Mouse (Mus musculus) left cerebral cortex, adult 2 months (tissue): ENCODE data around the gene Tuba1c. TPM values are rescaled to one million over a fixed set of nuclear protein-coding genes. Genes with fewer than 3 reads are reported as not detected.

Experiments used
- DNase-seq, 2 experiments: peaks; one replicate each; pipeline ENCODE4 v3.0.0; 2021 to 2022; ENCODE audit warnings: low spot score in 2 of 2, mixed read lengths in 1 of 2; ENCODE audit errors: extremely low spot score in 1 of 2
- H3K27ac ChIP-seq: fragments of 200-600 bp; 2 replicates; pipeline ENCODE4 v1.8.1; 2022
- H3K4me3 ChIP-seq: fragments of 200-600 bp; 2 replicates; pipeline ENCODE4 v1.8.1; 2022
- CTCF ChIP-seq: fragments of 200-600 bp; IDR thresholded peaks from 2 replicates; pipeline ENCODE4 v1.8.1; 2022; ENCODE audit warnings: antibody characterized with exemption, mild to moderate bottlenecking, moderate library complexity
- intact Hi-C: fragments of 180-260 bp; cut with DNase I; formaldehyde crosslinking; loops from one replicate; pipeline ENCODE4 v1.15.1; 2025
- microRNA-seq, 2 experiments: library from miRNA; unstranded; fragments of <30 nt; microRNA quantifications; one replicate each; pipeline ENCODE4 v1.2.0; 2021
- total RNA-seq, 2 experiments: library from RNA; stranded (reverse); gene quantifications; 2 replicates each; pipeline ENCODE4 v1.2.3; 2021

The Tuba1c gene
- total RNA-seq, 2 experiments from 2014 or later, result 56.1 to 61.4 TPM

DNA sequence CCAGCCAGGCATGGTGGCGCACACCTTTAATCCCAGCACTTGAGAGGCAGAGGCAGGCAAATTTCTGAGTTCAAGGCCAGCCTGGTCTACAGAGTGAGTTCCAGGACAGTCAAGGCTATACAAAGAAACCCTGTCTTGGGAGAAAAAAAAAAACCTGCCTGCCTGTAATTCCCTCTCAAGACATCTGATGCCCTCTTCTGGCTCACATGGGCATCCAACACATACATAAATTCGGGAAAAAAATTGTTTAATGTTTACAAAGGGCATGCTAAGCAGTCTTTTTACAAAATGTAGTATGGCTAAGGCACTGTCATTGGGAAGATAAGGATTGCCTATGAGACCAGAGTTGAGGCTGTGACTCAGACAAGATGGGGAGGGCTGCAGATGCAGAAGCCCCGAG lies 50.1 kb downstream of the Tuba1c start:
- TF ChIP-seq CTCF, result peak; percentile 25
- Histone ChIP-seq H3K27ac (no peak overlapping the region), H3K4me3 (no peak overlapping the region)
- intact Hi-C loops, result loop anchor here (5.0 to 10.0 kb wide), 2 partner anchors 117 to 185 kb away; no protein-coding TSS in a partner anchor
- no peak for DNase-seq

GRCm38 (mm10) chr15:99082322-99082721 lies 52.6 kb downstream of the Tuba1c start:
- intact Hi-C loops, result loop anchor here (5.0 to 10.0 kb wide), 2 partner anchors 115 to 182 kb away; no protein-coding TSS in a partner anchor
- Histone ChIP-seq H3K27ac (no peak overlapping the region), H3K4me3 (no peak overlapping the region)
- TF ChIP-seq CTCF, result no peak
- no peak for DNase-seq

DNA sequence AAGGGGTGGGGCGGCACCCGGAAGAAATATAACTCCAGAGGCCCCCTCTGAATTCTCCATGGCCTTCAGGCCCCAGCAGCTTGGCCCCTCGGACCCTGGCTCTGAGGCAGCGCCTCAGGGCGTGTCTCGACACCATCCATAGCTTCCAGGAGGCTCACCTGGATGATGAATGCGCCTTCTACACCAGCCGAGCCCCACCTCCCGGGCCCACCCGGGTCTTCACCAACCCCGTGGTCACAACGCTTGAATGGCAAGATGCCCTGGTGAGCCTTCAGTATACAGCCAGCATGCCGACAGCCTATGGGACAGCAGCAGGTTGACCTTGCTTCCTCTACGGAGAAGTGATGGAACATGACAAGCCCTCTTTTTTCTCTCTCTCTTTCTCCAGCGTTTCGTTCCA lies 53.1 kb downstream of the Tuba1c start:
- Histone ChIP-seq H3K27ac (no peak overlapping the region), H3K4me3 (no peak overlapping the region)
- TF ChIP-seq CTCF, result no peak
- DNase-seq, result no peak
- intact Hi-C loops, result loop anchor here (5.0 to 10.0 kb wide), 2 partner anchors 114 to 182 kb away; no protein-coding TSS in a partner anchor

DNA sequence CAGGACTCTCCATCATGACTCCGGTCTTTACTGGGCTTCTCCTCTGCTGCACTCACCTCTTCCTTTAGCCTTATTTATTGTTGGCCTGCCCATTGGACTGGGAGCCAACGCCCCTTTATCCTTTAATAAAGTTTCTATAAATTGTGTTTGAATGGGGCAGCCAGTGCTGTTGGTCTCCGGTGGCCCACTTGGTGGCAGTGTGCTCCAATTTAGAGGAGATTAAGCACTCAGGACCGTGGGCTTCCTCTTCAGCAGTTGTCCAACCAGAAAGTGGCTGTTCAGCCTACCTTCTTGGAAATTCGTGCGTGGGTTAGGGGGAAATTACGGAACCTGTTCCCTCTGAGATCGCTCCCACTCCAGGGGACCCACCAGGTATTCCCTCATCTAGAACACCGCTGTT lies 53.6 kb downstream of the Tuba1c start:
- H3K4me3 ChIP-seq, result no peak overlapping the region
- no peak for DNase-seq
- intact Hi-C loops, result loop anchor here (5.0 to 10.0 kb wide), 2 partner anchors 114 to 182 kb away; no protein-coding TSS in a partner anchor
- peak; percentile 74 for TF ChIP-seq CTCF
- no peak overlapping the region for H3K27ac ChIP-seq

- Histone ChIP-seq H3K27ac (no peak overlapping the region), H3K4me3 (no peak overlapping the region)
- no peak for DNase-seq
- intact Hi-C loops, result loop anchor here (5.0 to 10.0 kb wide), 2 partner anchors 113 to 181 kb away; no protein-coding TSS in a partner anchor
- no peak for TF ChIP-seq CTCF
Measured at GRCm38 (mm10) chr15:99083867-99084557, 54.3 kb downstream of the Tuba1c start.

GRCm38 (mm10) chr15:99084618-99085017 lies 54.9 kb downstream of the Tuba1c start:
- no peak for TF ChIP-seq CTCF
- intact Hi-C loops, result loop anchor here (5.0 to 10.0 kb wide), 3 partner anchors 82 to 180 kb away; no protein-coding TSS in a partner anchor
- DNase-seq, result no peak

DNA sequence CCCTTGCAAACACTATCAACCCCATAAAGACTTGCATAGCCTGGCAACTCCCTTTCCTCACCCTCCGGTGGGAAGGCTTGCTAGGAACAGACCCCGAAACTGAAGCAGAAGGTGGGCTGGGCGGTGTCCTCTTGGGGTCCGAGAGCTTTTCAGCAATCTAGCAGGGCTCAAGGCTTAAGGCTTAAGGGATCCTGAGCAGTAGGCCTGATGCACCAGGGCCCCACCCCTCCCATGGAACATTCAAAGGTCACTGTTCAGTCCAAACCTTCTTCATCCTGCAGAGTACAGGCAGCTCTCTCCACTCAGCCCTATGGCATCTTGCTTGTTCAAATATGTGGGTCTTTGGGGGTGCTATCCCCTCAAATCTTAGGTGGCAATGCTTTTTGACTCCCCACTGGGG lies 56.3 kb downstream of the Tuba1c start:
- Histone ChIP-seq H3K27ac (no peak overlapping the region), H3K4me3 (no peak overlapping the region)
- intact Hi-C loops, result loop anchor here (5.0 to 10.0 kb wide), 2 partner anchors 84 to 179 kb away; no protein-coding TSS in a partner anchor
- DNase-seq, result no peak
- no peak for TF ChIP-seq CTCF

More at GRCm38 (mm10) chr15:99084618-99085017, 54.9 kb downstream of the Tuba1c start:
- Histone ChIP-seq H3K4me3 (no peak overlapping the region), H3K27ac (no peak overlapping the region)

DNA sequence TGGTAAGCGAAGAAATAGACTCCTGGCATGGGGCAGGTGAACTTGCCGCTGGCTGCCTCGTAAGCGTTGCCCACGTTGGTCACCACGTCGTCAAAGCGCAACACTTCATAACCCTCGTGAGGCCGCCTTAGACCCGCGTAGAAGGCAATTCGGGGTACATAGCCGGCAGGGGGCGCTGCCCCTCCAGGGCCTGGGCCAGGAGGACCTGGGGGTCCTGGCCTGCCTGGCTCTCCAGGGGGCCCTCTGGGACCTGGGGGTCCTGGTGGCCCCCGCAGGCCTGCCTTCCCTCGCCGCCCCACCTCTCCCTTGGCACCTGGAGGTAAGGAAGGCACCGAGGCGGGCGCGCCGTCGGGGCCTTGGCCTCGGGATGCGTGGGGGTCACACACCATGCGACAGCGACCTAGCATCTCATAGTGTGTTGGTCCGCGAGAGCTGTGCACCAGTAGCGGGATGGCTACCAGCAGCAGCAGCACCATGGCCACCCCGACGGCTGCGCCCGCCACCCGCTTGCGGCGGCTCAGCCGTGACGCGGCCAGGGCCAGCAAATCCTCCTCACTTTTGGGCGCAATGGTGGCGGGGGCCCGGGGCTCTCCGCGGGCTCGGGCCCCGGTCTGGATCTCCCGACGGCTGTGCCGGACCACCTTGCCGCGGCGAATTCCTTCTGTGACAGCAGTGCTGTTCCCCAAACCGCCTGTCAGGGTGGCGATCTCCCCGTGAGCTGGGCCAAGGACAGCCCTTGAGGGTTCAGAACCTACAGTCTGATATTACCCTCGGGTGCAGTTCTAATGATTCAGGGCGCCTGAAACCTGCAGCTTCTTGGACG lies 57.8 kb downstream of the Tuba1c start, which contains the start of gene C1ql4:
C1ql4 (minus strand) TSS at position 565 of the 823 bp plus-strand sequence.
- Histone ChIP-seq H3K27ac (no peak within 1 kb of the TSS), H3K4me3 (0 out of 2 replicates have a peak within 1 kb of the TSS, but pooled peaks have one; percentile 5)
- TF ChIP-seq CTCF, result peak; percentile 41
- intact Hi-C loops, result loop anchor here (5.0 to 10.0 kb wide), 2 partner anchors 85 to 177 kb away; no protein-coding TSS in a partner anchor
- DNase-seq, result no peak

Small RNA genes lying within 50 kb of the gene (microRNA-seq; reads per million reads assigned to microRNA genes)
- 0 reads per million in 2 experiments for gene Mir6960

Other genes with a start within 250 kb of the Tuba1c start
- under 1 TPM in 1 of 2 experiments, not detected in 1; 0.14 TPM for gene Wnt1, start 240.0 kb upstream of the Tuba1c start, total RNA-seq
- 100 to 1,000 TPM; 739 to 834 TPM for gene Ddn, start 220.4 kb upstream of the Tuba1c start, total RNA-seq
- 10 to 100 TPM; 46.1 to 52.3 TPM for gene Prkag1, start 198.4 kb upstream of the Tuba1c start, total RNA-seq
- gene Kmt2d, start 158.7 kb upstream of the Tuba1c start, total RNA-seq, result 100 to 1,000 TPM; 100 to 101 TPM
- gene Rhebl1, start 135.4 kb upstream of the Tuba1c start, total RNA-seq, result 10 to 100 TPM; 11.8 to 12.1 TPM
- gene Dhh, start 131.4 kb upstream of the Tuba1c start, total RNA-seq, result under 1 TPM in 1 of 2 experiments, not detected in 1; 0.28 TPM
- 10 to 100 TPM; 17.8 to 19.1 TPM for gene Lmbr1l, start 111.7 kb upstream of the Tuba1c start, total RNA-seq
- gene Tuba1b, start 95.3 kb upstream of the Tuba1c start, total RNA-seq, result 100 to 1,000 TPM; 509 to 550 TPM
- gene Gm49450, start 76.3 kb upstream of the Tuba1c start, total RNA-seq, result not detected
- 100 to 1,000 TPM; 817 to 827 TPM for gene Tuba1a, start 76.2 kb upstream of the Tuba1c start, total RNA-seq
- under 1 TPM; 0.91 to 0.97 TPM for gene Prph, start 25.3 kb downstream of the Tuba1c start, total RNA-seq
- gene Troap, start 44.7 kb downstream of the Tuba1c start, total RNA-seq, result under 1 TPM in 1 of 2 experiments, not detected in 1; 0.72 TPM
- not detected for gene C1ql4, start 57.9 kb downstream of the Tuba1c start, total RNA-seq
- gene Dnajc22, start 63.3 kb downstream of the Tuba1c start, total RNA-seq, result under 1 TPM in 1 of 2 experiments, not detected in 1; 0.21 TPM
- gene Spats2, start 96.0 kb downstream of the Tuba1c start, total RNA-seq, result 10 to 100 TPM; 34.8 to 35.6 TPM
- 100 to 1,000 TPM; 174 to 180 TPM for gene Kcnh3, start 195.0 kb downstream of the Tuba1c start, total RNA-seq
- 10 to 100 TPM; 77.3 to 81.0 TPM for gene Mcrs1, start 222.1 kb downstream of the Tuba1c start, total RNA-seq